Mouse (Mus musculus): ENCODE measurements at regions not wholly inside any gene's neighbourhood (a gene's known extent, or its start where the extent isn't known, plus 50 kb on each side); places are given as distances from the start of the nearest gene placed in this dataset.
"Not testable (repeated sequence)": the region's sequence is repeated elsewhere in the genome, so short reads cannot be mapped to it uniquely, and the experiment has no call there.

DNA sequence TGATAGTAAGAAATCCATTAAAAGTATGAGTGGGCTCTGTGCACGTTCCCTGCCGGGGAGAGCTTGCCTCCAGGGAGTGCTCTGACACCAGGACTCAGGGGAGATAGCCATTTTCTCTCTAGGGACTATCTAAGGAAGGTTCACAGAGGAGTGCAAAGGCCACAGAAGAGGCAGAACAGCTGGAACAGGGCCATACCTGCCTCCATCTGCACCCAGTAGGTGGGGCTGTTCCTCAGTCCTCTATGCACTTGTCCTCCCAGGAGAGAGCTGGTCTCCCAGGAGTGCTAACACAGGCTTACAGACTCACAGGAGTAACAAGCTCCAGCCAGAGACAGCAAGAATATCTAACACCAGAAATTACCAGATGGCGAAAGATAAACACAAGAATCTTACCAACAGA, 212.7 kb downstream of the Kctd12 start:
- no peaks in the 10 kb centered on the region for H3K4me1 ChIP-seq
- no peaks in the 10 kb centered on the region for H3K36me3 ChIP-seq
- H3K4me3 ChIP-seq (replicated peaks) = no peak overlapping the region
- H3K27ac ChIP-seq = no peak overlapping the region
- H3K9ac ChIP-seq = no peak overlapping the region
- ATAC-seq (ENCODE audit: insufficient read depth, low FRiP score, low read depth) = no peak
- H3K4me2 ChIP-seq = no peak overlapping the region
- 52% methylated on average over 3 of the region's 3 CpGs for WGBS
- H3K27me3 ChIP-seq (replicated peaks) = no peaks in the 10 kb centered on the region
- H3K9me3 ChIP-seq = no peaks in the 10 kb centered on the region

DNA sequence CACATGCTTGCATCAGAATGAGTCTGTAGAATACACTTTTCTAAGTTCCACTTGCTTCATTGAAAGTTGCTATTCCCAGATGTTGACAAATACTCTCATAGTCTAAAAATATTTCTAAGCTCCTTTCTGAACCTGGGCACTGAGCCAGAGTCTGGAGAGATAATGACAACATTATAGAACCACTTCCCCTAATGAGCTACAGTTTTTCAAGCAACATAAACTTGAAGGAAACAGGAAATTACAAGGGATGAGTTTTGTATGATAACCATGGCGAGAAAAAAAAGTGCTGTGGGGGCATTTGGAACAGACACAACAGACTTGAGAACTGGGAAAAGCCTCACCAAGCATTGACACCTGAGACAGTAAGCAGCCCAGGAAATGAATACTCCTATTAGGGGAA, 233.8 kb downstream of the Kctd12 start:
- Histone ChIP-seq H3K9ac (no peak overlapping the region), H3K9me3 (no peaks in the 10 kb centered on the region), H3K36me3 (no peaks in the 10 kb centered on the region), H3K4me1 (no peaks in the 10 kb centered on the region), H3K27me3 (replicated peaks) (no peaks in the 10 kb centered on the region), H3K4me3 (replicated peaks) (no peak overlapping the region), H3K4me2 (no peak overlapping the region), H3K27ac (no peak overlapping the region)
- 66% methylated on average over 1 of the region's 1 CpGs for WGBS
- ATAC-seq (ENCODE audit: insufficient read depth, low FRiP score, low read depth) = no peak

DNA sequence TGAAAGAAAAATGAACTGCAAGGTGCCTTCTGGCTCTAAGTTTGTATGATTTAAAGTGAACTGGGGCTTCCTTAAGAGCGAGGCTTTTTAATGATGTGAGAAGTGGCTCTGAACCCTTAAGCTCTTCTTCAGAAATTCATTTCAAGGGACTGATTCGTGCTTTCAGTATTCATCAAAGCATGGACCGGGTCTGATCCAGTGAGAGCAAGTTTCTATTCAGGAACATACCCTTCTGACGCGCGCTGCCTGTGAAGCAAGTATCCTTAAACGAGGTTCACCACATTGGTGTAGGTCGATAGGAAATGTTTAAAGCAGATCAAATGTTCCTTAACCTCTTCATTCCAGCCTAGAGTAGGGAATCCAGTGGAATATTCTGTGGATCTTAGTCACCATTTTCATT, 240.1 kb downstream of the Kctd12 start:
- no peaks in the 10 kb centered on the region for H3K9me3 ChIP-seq
- no peak overlapping the region for H3K27ac ChIP-seq
- ATAC-seq (ENCODE audit: insufficient read depth, low FRiP score, low read depth) = no peak
- no peaks in the 10 kb centered on the region for H3K27me3 ChIP-seq (replicated peaks)
- H3K9ac ChIP-seq = no peak overlapping the region
- no peak overlapping the region for H3K4me2 ChIP-seq
- H3K4me1 ChIP-seq = no peaks in the 10 kb centered on the region
- H3K4me3 ChIP-seq (replicated peaks) = no peak overlapping the region
- H3K36me3 ChIP-seq = no peaks in the 10 kb centered on the region
- WGBS = 81% methylated on average over 8 of the region's 8 CpGs

DNA sequence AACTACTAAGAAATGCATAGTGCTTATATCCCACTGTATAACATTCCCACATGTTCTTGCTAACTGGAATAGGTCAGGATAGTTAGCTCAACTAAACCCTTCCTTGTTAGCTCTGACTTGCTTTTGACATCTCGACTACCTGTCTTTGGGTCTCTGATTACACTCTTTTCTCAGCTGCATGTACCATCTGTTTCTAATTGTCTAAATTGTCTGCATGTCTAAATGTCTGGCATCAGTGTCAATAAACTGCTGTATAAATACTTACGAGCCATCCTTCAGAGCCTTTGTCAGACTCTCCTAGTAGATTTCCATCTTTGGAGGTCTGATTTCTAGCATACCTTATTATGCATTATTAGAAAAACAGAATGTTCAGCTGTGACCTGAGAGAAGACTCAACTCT, 245.8 kb downstream of the Kctd12 start:
- Histone ChIP-seq H3K4me2 (no peak overlapping the region), H3K4me1 (no peaks in the 10 kb centered on the region), H3K9me3 (no peaks in the 10 kb centered on the region), H3K9ac (no peak overlapping the region), H3K27me3 (replicated peaks) (no peaks in the 10 kb centered on the region), H3K4me3 (replicated peaks) (no peak overlapping the region), H3K27ac (no peak overlapping the region), H3K36me3 (no peaks in the 10 kb centered on the region)
- 74% methylated on average over 2 of the region's 2 CpGs for WGBS
- ATAC-seq (ENCODE audit: insufficient read depth, low FRiP score, low read depth) = no peak

DNA sequence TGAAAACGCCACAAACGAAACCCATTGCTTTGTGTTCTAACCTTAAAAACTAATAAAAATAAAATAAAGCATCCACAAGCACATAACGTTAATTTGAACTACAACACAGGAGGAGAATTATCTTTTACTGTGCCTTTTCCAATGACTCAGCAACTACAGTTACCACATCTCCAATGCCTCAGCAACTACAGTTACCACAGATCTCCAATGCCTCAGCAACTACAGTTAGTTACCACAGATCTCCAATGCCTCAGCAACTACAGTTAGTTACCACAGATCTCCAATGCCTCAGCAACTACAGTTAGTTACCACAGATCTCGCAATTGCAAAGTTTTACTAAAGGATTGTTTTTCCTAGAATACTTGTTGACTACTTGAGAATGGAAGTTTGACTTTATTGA, 248.7 kb downstream of the Kctd12 start:
- not testable (repeated sequence) for H3K9ac ChIP-seq; H3K4me3 ChIP-seq (replicated peaks); H3K4me2 ChIP-seq; H3K36me3 ChIP-seq; H3K27me3 ChIP-seq (replicated peaks); H3K27ac ChIP-seq; ATAC-seq (ENCODE audit: insufficient read depth, low FRiP score, low read depth); H3K9me3 ChIP-seq; H3K4me1 ChIP-seq
- WGBS = 92% methylated on average over 4 of the region's 4 CpGs

DNA sequence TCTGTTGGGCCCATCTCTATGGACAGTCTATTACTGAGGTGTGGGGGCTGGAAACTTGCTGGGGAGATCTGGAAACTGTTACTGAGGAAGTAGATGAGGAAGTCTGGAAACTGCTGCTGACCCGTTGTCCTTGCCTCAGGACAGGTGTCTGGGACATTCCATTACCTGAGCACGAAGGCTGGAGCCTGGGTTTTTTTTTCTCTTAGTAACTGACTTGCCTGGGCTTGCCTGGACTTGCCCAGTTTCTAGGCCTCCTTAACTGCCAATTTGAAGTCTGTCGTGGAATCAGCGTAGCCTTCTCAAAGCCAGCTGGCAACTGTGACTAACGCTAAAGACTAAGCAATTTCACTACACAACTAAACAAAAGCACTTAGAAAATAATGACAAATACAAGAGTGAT, 250.7 kb downstream of the Kctd12 start:
- no peak overlapping the region for H3K9ac ChIP-seq
- 68% methylated on average over 5 of the region's 5 CpGs for WGBS
- H3K36me3 ChIP-seq = no peaks in the 10 kb centered on the region
- no peak for ATAC-seq (ENCODE audit: insufficient read depth, low FRiP score, low read depth)
- H3K4me1 ChIP-seq = no peaks in the 10 kb centered on the region
- no peak overlapping the region for H3K27ac ChIP-seq
- no peaks in the 10 kb centered on the region for H3K27me3 ChIP-seq (replicated peaks)
- H3K4me3 ChIP-seq (replicated peaks) = no peak overlapping the region
- no peak overlapping the region for H3K4me2 ChIP-seq
- no peaks in the 10 kb centered on the region for H3K9me3 ChIP-seq

DNA sequence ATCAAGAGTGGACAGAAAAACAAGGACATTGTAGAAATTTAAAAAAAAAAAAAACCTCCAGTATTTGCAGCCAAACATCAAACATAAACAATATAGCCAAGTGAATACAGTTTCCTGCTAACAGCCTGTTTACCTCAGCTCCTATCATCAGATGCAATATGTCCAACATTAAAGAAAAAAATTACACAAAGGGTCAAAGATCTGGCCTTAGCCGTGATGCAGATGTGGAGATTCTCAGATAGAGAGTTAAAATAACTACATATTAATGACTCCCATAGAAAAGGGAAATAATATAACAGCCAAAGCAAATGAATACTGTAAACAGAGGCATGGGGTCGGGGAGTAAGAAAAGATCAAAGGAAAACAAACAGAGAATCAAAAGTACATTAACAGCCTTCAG, 259.8 kb downstream of the Kctd12 start:
- no peak overlapping the region for H3K4me3 ChIP-seq (replicated peaks)
- no peaks in the 10 kb centered on the region for H3K9me3 ChIP-seq
- 32% methylated on average over 2 of the region's 2 CpGs for WGBS
- H3K4me1 ChIP-seq = no peaks in the 10 kb centered on the region
- no peaks in the 10 kb centered on the region for H3K36me3 ChIP-seq
- ATAC-seq (ENCODE audit: insufficient read depth, low FRiP score, low read depth) = no peak
- H3K27ac ChIP-seq = no peak overlapping the region
- H3K4me2 ChIP-seq = no peak overlapping the region
- no peak overlapping the region for H3K9ac ChIP-seq
- no peaks in the 10 kb centered on the region for H3K27me3 ChIP-seq (replicated peaks)

DNA sequence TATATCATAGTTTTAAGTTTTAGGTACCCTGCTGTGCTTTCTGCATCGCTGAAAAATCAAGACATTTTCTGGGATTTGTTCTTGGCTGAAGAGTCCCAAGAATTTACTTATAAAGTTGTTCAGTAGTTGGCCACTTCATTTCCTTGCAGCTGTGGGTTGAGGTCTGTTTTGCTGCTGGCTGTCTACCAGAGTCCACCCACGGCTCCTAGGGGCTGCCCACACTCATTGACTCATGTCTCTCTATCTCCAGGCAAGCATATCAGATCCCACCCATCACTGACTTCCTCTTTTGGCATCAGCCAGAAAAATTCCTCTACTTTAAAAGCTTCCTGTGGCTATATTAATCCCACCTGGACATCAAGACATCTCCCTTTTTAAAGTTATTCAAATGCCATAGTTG, 263.9 kb downstream of the Kctd12 start:
- no peaks in the 10 kb centered on the region for H3K27me3 ChIP-seq (replicated peaks)
- H3K4me1 ChIP-seq = no peaks in the 10 kb centered on the region
- no peaks in the 10 kb centered on the region for H3K36me3 ChIP-seq
- no peak overlapping the region for H3K4me3 ChIP-seq (replicated peaks)
- H3K9me3 ChIP-seq = no peaks in the 10 kb centered on the region
- H3K9ac ChIP-seq = no peak overlapping the region
- no peak overlapping the region for H3K27ac ChIP-seq
- ATAC-seq (ENCODE audit: insufficient read depth, low FRiP score, low read depth) = no peak
- no peak overlapping the region for H3K4me2 ChIP-seq
- 47% methylated on average over 2 of the region's 2 CpGs for WGBS

DNA sequence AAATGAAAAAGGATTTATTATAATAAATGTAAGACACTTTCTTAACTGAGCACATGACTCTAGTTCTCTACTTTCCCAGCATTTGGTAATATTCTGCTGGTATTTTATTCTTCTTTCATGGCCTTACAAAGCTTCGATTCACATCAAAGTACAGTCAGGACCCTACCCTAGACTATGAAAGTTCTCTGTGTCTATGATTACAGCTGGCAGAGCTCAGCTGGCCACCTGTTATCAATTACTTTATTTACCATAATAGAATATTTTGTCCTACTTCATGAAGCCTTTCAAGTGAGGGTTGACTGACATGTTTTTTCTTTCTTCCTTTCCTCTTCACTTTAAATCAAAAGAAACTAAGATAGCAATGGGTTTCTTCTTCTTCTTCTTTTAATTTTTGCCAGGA, 269.8 kb downstream of the Kctd12 start:
- Histone ChIP-seq H3K4me1 (no peaks in the 10 kb centered on the region), H3K4me3 (replicated peaks) (no peak overlapping the region), H3K27me3 (replicated peaks) (no peaks in the 10 kb centered on the region), H3K27ac (no peak overlapping the region), H3K4me2 (no peak overlapping the region), H3K9ac (no peak overlapping the region), H3K9me3 (no peaks in the 10 kb centered on the region), H3K36me3 (no peaks in the 10 kb centered on the region)
- 85% methylated on average over 1 of the region's 1 CpGs for WGBS
- no peak for ATAC-seq (ENCODE audit: insufficient read depth, low FRiP score, low read depth)

DNA sequence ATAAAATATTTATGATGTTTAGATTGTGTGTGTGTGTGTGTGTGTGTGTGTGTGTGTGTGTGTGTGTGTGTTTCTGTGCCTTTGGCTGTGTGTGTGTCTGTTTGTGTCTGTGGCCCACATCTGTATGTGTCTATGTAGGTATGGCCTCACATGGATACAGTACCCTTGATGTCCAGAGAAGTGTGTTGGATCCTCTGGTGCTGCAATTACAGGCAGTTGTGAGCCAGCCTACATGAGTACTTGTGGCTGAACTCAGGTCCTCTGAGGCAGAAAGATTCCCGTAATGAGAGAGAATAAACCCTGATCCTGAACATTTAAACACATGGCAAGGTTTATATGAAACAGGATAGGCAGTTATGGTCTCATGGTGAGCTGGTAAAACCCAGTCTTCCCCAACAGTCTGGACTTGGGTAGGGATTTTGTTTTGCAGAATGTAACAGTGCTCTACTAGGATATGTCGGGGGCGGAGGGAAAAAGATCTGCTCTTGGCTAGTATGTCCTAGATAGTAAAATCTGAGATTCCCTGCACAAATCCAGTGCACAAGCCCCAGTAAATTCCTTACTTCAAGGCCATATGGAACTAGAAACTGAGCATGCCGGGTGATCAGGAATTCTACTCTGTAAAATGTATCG, 275.6 kb downstream of the Kctd12 start:
- no peak overlapping the region for H3K9ac ChIP-seq
- ATAC-seq (ENCODE audit: insufficient read depth, low FRiP score, low read depth) = no peak
- H3K27ac ChIP-seq = no peak overlapping the region
- H3K36me3 ChIP-seq = no peaks in the 10 kb centered on the region
- H3K4me1 ChIP-seq = no peaks in the 10 kb centered on the region
- H3K27me3 ChIP-seq (replicated peaks) = no peaks in the 10 kb centered on the region
- WGBS = 82% methylated on average over 5 of the region's 5 CpGs
- H3K4me2 ChIP-seq = no peak overlapping the region
- no peaks in the 10 kb centered on the region for H3K9me3 ChIP-seq
- H3K4me3 ChIP-seq (replicated peaks) = no peak overlapping the region

DNA sequence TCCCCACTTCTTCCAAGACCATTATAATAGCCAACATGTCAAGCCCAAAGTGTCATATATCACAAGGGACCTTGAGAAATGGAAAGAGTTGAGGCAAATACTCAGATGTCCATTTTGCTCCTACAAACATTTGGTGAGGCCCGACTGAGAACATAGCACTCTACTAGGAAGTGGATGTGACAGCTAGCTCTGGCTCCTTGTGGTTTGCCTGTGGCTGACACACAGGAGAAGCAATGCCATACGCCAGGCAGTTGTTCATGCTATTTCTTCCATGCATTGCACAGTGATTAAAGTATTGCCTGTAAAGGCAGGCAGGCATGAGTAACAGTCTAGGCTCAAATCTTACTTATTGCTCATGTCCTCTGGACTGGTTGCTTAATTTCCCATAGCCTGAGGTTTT, 281.3 kb downstream of the Kctd12 start:
- H3K4me2 ChIP-seq = no peak overlapping the region
- no peaks in the 10 kb centered on the region for H3K4me1 ChIP-seq
- H3K27me3 ChIP-seq (replicated peaks) = no peaks in the 10 kb centered on the region
- WGBS = 66% methylated on average over 2 of the region's 2 CpGs
- H3K9me3 ChIP-seq = no peaks in the 10 kb centered on the region
- no peak overlapping the region for H3K9ac ChIP-seq
- no peaks in the 10 kb centered on the region for H3K36me3 ChIP-seq
- H3K4me3 ChIP-seq (replicated peaks) = no peak overlapping the region
- no peak for ATAC-seq (ENCODE audit: insufficient read depth, low FRiP score, low read depth)
- H3K27ac ChIP-seq = no peak overlapping the region

DNA sequence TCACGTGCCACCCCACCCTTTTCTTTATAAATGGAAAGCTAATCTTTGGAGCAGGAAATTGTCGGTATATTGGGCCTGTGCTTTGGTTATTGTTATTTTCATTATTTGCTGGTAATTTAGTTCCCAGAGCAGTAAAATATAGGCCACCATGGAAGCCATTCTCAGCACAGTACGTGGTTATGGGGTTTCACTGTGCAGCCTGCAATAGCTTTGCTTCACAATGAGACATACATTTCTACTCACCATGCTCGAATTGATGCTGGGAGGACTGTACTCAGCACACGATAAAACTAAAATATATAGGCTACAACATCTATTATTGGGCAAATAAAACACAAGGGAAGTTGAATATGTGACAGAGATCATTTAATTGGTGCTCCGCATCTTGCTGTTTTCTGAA, 282.0 kb downstream of the Kctd12 start:
- Histone ChIP-seq H3K9ac (no peak overlapping the region), H3K4me3 (replicated peaks) (no peak overlapping the region)

DNA sequence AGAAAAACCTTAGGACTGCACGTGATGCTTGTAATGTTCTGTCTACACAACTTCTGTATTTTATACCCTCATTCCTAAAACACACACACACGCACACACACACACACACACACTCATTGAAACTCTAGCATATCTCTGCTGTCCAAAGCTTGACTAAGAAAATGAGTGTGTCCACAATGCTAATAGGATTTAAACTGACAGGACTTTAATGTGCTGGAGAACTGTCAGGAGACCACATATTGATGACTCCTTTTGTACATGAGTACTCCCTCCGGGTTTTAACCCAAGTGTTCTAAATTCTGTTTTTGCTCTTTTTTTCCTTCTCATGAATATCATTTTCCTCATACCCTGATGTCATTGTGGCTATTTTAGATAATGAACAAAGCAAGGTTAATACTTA, 283.4 kb downstream of the Kctd12 start:
- H3K27me3 ChIP-seq (replicated peaks) = no peaks in the 10 kb centered on the region
- no peak overlapping the region for H3K9ac ChIP-seq
- no peak overlapping the region for H3K4me3 ChIP-seq (replicated peaks)
- no peaks in the 10 kb centered on the region for H3K36me3 ChIP-seq
- no peaks in the 10 kb centered on the region for H3K9me3 ChIP-seq
- 79% methylated on average over 3 of the region's 3 CpGs for WGBS
- ATAC-seq (ENCODE audit: insufficient read depth, low FRiP score, low read depth) = no peak
- no peaks in the 10 kb centered on the region for H3K4me1 ChIP-seq
- no peak overlapping the region for H3K4me2 ChIP-seq
- no peak overlapping the region for H3K27ac ChIP-seq

More for the DNA sequence above, 282.0 kb downstream of the Kctd12 start:
- no peaks in the 10 kb centered on the region for H3K9me3 ChIP-seq
- no peaks in the 10 kb centered on the region for H3K4me1 ChIP-seq
- ATAC-seq (ENCODE audit: insufficient read depth, low FRiP score, low read depth) = no peak
- H3K27me3 ChIP-seq (replicated peaks) = no peaks in the 10 kb centered on the region
- no peak overlapping the region for H3K4me2 ChIP-seq
- H3K36me3 ChIP-seq = no peaks in the 10 kb centered on the region
- 79% methylated on average over 6 of the region's 6 CpGs for WGBS
- H3K27ac ChIP-seq = no peak overlapping the region
